Mouse (Mus musculus) bone marrow macrophage, adult 2 months (primary cell): Measurements from ENCODE around the gene Sf3b6.

Experiments
- CTCF ChIP-seq: IDR thresholded peaks from 2 replicates; pipeline ENCODE4 v1.5.1; 2012; ENCODE audit warnings: low read depth, mild to moderate bottlenecking, low read length, moderate library complexity
- POLR2A ChIP-seq: IDR thresholded peaks from 2 replicates; pipeline ENCODE4 v1.6.1; 2012; ENCODE audit warnings: mild to moderate bottlenecking, low read depth, low read length, borderline replicate concordance

DNA sequence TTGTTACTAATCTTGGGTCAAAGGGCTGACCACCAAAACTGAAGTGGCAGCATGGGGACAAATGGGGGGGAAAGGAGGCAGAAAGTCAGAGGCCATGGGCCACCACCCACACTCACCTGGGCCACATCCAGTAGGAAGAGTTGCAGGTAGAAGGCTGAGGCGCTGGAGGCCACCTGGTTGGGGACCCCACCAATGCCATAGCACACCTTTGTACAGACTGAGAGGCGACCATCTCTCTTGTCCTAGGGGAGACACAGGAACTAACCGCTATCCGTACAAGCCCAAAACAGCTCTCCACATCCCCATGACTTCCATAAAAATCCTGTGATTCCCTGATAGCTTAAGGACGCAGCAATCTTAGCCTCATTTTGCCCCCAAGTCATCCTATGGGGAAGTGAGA lies 53.9 kb downstream of the Sf3b6 start:
- TF ChIP-seq POLR2A (no peak), CTCF (no peak)
